Mouse (Mus musculus) megakaryocyte, embryonic 14.5 days (primary cell): ENCODE results near the gene Dag1. TPM values are rescaled to one million over a fixed set of nuclear protein-coding genes. Genes with fewer than 3 reads are reported as not detected.

Source experiments
- H3K27me3 ChIP-seq: replicated peaks from 2 replicates; pipeline ENCODE3; 2012; ENCODE audit warnings: inconsistent platforms
- H3K36me3 ChIP-seq: replicated peaks from 2 replicates; pipeline ENCODE3; 2012; ENCODE audit warnings: low read length, inconsistent platforms, mixed read lengths
- H3K4me1 ChIP-seq: 2 replicates; pipeline ENCODE4 v1.6.1; 2012; ENCODE audit warnings: inconsistent platforms
- H3K4me3 ChIP-seq: replicated peaks from 2 replicates; pipeline ENCODE3; 2012; ENCODE audit warnings: moderate library complexity, mild to moderate bottlenecking, inconsistent platforms
- H3K9me3 ChIP-seq: 2 replicates; pipeline ENCODE4 v1.6.1; 2012; ENCODE audit warnings: inconsistent platforms
- FLI1 ChIP-seq: IDR thresholded peaks from 2 replicates; pipeline ENCODE4 v1.6.1; 2012; ENCODE audit warnings: low read length, inconsistent platforms, mixed read lengths
- GATA1 ChIP-seq: IDR thresholded peaks from 3 replicates; pipeline ENCODE4 v1.6.1; 2012; ENCODE audit warnings: mixed read lengths, low read length, inconsistent platforms, borderline replicate concordance
- polyA plus RNA-seq: library from polyadenylated mRNA; stranded (reverse); fragments of >175 nt; gene quantifications from 2 replicates; pipeline ENCODE4 v1.2.3, GENCODE M21; 2012; ENCODE audit warnings: low replicate concordance; ENCODE audit not compliant: insufficient read depth

Gene Dag1
- polyA plus RNA-seq, 1 experiment, result 10.0 TPM

DNA sequence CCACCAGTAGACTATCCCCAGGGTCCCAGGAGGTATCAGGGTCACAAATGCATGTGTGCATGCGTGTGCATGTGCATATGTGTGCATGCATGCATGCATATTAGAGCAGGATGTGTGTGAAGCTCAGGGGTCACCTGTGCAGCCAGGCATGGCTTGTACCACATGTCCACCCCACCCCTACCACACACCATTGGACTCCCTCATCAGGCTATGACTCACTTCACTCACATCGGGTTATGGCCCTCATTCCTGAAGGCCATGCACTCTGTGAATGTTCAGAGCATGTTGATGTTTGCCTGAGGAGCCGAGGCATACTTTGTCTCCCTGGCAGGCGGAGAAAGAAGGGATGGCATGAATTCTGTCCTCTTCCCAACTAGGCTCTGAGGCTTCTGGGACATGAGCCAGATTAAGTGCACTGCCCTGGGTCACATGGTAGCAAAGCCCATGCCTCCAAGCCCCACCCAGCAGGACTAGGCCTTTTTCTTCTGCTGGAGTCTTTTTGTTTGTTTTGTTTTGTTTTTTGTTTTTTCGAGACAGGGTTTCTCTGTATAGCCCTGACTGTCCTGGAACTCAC lies 90.9 kb downstream of the Dag1 start:
- no peak for TF ChIP-seq GATA1
- TF ChIP-seq FLI1, result no peak
- peaks cover 60% of the 10 kb centered on the region for H3K27me3 ChIP-seq
- H3K4me1 ChIP-seq, result peaks cover 5% of the 10 kb centered on the region; the same call in 1 of the 2 replicates
- H3K4me3 ChIP-seq, result peak overlapping the region; percentile 8
- peaks cover 7% of the 10 kb centered on the region for H3K9me3 ChIP-seq
- no peaks in the 10 kb centered on the region for H3K36me3 ChIP-seq

DNA sequence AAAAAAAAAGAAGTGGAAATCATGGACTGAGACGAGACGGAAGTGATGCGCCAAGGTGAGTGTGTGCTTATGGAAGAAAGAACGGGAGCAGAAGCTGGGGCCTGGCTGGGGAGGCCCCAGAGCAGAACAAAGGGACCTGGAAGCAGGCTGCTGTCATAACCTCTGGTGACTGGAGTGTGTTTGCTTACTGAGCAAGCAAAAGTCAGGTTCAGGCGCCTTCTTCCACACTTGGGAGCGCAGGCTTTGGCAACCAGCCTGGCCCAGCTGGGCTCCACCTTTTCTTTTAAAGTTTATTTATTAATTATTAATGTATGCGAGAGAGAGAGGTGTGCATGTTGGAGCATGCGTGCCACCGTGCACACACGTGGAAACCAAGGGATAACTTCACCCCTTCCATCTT lies 94.0 kb downstream of the Dag1 start:
- H3K9me3 ChIP-seq, result no peaks in the 10 kb centered on the region
- no peak overlapping the region for H3K4me3 ChIP-seq
- no peak for TF ChIP-seq FLI1
- TF ChIP-seq GATA1, result no peak
- peaks cover 50% of the 10 kb centered on the region for H3K27me3 ChIP-seq
- H3K36me3 ChIP-seq, result no peaks in the 10 kb centered on the region
- no peaks in the 10 kb centered on the region for H3K4me1 ChIP-seq

DNA sequence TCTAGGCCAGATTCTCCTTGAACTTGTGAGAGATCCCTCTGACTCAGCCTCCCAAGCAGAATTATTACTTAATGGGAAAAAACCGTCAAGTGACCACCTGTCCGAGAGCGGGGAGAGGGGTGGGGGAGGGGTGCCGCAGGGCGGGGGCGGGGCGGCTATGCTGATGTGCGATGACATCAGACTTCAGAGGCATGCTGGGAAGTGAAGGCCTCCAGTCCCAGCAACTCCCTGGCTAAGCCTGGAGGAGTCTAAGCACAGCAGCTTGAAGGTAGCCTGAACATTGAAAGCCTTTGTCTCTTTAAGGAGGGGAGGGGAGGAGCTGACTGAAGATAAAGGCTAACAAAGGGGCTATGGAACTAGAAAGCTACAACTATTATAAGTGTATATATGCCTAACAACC lies 98.6 kb downstream of the Dag1 start:
- Histone ChIP-seq H3K4me3 (no peak overlapping the region), H3K9me3 (no peaks in the 10 kb centered on the region), H3K36me3 (no peaks in the 10 kb centered on the region), H3K4me1 (peaks cover 4% of the 10 kb centered on the region; the same call in 1 of the 2 replicates), H3K27me3 (peaks cover 13% of the 10 kb centered on the region)
- no peak for TF ChIP-seq GATA1
- no peak for TF ChIP-seq FLI1

DNA sequence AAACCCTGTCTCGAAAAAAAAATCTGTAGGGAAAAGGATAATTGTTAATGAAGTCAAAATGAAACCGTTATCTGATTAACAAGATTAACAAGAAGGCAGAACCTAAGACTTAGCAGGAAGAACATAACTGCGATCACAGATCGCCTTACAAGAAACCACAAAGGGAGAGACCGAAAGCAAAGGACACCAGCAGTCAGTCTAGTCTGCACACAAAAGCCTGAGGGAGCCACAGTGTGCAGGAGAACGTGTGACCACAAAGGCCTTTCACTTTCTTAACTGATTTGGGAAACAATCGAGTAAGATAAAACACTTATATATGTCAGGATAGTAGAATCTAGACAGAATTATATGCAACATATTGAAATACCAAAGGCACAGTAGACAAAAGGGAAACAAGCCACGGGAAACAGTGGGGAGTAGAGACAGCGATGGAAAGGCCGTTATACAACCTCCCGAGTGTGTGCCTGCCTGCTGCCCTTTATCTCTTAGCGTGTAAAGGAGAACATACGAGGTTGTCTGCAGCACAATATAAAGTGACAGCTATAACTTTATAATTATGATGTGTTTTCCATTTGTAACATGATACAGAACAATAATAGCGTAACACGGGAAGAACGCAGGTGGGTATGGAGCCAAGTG lies 100.0 kb downstream of the Dag1 start:
- H3K4me1 ChIP-seq, result peaks cover 4% of the 10 kb centered on the region; the same call in 1 of the 2 replicates
- no peaks in the 10 kb centered on the region for H3K36me3 ChIP-seq
- peak overlapping the region; percentile 6 for H3K4me3 ChIP-seq
- TF ChIP-seq GATA1 (no peak), FLI1 (no peak)
- H3K27me3 ChIP-seq, result peaks cover 15% of the 10 kb centered on the region
- no peaks in the 10 kb centered on the region for H3K9me3 ChIP-seq

DNA sequence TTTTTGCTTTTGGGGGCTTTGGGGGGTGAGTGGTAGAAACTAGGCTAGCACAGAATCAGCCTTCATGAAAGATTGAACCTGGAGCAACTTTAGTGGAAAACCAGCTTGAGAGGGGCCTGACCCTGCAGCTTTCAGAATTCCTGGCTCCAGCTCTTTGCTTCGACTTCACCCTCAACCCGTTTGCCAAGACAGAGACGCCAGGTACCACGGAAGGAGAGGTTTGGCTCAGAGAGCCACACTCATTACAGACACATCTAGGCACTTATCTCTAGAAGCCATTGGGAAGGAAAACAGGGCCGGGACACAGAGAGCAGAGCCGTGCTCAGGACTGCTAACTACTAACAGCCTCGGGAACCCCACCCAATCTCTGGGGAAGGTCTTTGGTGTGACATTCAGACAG lies 105.9 kb downstream of the Dag1 start:
- peaks cover 29% of the 10 kb centered on the region for H3K27me3 ChIP-seq
- H3K4me3 ChIP-seq, result no peak overlapping the region
- no peaks in the 10 kb centered on the region for H3K9me3 ChIP-seq
- H3K4me1 ChIP-seq, result no peaks in the 10 kb centered on the region; the same call in 1 of the 2 replicates
- TF ChIP-seq FLI1 (no peak), GATA1 (no peak)
- no peaks in the 10 kb centered on the region for H3K36me3 ChIP-seq

DNA sequence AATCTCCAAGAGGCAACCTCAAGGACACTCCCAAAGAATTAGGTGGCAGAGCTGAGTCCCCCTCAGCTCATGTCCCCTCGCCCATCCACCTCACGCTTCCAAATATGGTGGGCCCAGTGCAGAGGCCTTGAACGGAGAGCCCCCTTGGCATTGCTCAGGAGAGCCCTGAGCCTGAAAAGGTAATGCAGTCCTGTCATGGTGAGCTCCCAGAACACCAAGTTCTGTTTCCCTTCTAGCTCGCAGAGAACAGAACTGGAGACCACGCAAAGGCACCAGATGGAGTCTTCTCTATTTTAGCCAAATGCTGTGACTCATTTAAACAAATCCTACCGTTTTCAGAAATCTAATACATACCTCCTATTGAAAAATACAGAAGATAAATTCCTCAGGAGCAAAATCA lies 106.3 kb downstream of the Dag1 start:
- H3K9me3 ChIP-seq, result 0 out of 2 replicates have a peak, but pooled peaks cover under 1% of the 10 kb centered on the region
- no peaks in the 10 kb centered on the region; the same call in 1 of the 2 replicates for H3K4me1 ChIP-seq
- H3K36me3 ChIP-seq, result no peaks in the 10 kb centered on the region
- TF ChIP-seq GATA1 (no peak), FLI1 (no peak)
- no peak overlapping the region for H3K4me3 ChIP-seq
- peaks cover 29% of the 10 kb centered on the region for H3K27me3 ChIP-seq

DNA sequence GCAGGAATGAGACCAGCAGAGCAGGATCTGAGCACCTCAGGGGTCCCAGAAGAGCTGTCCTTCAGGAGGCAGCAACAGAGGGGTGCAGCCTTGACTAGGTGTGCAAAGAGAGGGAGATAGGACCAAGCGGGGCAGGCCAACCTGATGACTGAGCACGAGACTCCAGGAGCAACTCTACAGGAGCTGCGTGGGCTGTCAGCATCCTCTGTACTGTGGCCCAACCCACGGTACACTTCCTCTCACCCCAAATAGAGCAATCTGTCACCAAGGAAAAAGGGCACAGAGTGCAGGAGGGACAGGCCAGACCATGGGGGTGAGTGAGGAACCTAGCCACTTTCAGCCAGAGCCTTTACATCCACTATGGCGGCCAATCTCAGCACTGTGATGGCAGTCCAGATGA lies 107.0 kb downstream of the Dag1 start:
- Histone ChIP-seq H3K4me1 (no peaks in the 10 kb centered on the region; the same call in 1 of the 2 replicates), H3K36me3 (no peaks in the 10 kb centered on the region), H3K9me3 (peaks cover 8% of the 10 kb centered on the region), H3K27me3 (peaks cover 32% of the 10 kb centered on the region), H3K4me3 (no peak overlapping the region)
- TF ChIP-seq FLI1, result no peak
- no peak for TF ChIP-seq GATA1

DNA sequence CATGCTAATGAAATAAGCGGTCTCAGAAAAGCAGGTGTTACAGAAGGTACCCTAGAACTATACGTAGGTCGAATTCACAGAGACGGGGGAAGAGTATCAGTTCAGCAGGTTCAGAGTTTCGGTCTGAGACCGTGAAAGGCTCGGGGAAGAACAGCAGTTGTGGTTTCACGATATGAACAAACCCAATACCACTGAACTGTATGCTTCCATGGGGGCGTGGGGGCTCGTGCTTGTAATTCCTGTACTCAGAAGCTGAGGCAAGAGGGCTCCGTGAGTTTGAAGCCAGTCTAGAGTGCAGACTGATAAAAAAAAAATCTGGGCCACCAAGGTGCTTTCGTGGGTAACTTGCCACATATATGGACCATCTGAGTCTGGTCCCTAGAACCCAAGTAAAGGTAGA lies 108.9 kb downstream of the Dag1 start:
- no peak overlapping the region for H3K4me3 ChIP-seq
- no peaks in the 10 kb centered on the region; the same call in 1 of the 2 replicates for H3K4me1 ChIP-seq
- peaks cover 17% of the 10 kb centered on the region for H3K9me3 ChIP-seq
- no peaks in the 10 kb centered on the region for H3K36me3 ChIP-seq
- peaks cover 34% of the 10 kb centered on the region for H3K27me3 ChIP-seq
- no peak for TF ChIP-seq GATA1
- TF ChIP-seq FLI1, result no peak

Other genes with a start within 250 kb of the Dag1 start
- gene Gmppb, start 214.7 kb downstream of the Dag1 start, polyA plus RNA-seq, result 2.6 and 30.7 TPM in 2 replicates
- gene Amigo3, start 210.8 kb downstream of the Dag1 start, polyA plus RNA-seq, result 0.65 and 1.0 TPM in 2 replicates
- 0.17 TPM in 1 of 2 replicates, not detected in the other for gene Mst1, start 183.5 kb downstream of the Dag1 start, polyA plus RNA-seq
- gene Rnf123, start 180.6 kb downstream of the Dag1 start, polyA plus RNA-seq, result 51.9 and 73.7 TPM in 2 replicates
- gene Apeh, start 169.4 kb downstream of the Dag1 start, polyA plus RNA-seq, result 13.0 and 26.5 TPM in 2 replicates
- 0.26 and 0.83 TPM in 2 replicates for gene Bsn, start 73.6 kb downstream of the Dag1 start, polyA plus RNA-seq
- gene Nicn1, start 26.5 kb upstream of the Dag1 start, polyA plus RNA-seq, result not detected in 2 replicates
- gene Amt, start 32.9 kb upstream of the Dag1 start, polyA plus RNA-seq, result 1.9 TPM in 1 of 2 replicates, not detected in the other
- 83.3 and 92.2 TPM in 2 replicates for gene Rhoa, start 42.2 kb upstream of the Dag1 start, polyA plus RNA-seq
- 5.1 and 6.8 TPM in 2 replicates for gene Tcta, start 42.2 kb upstream of the Dag1 start, polyA plus RNA-seq
- 49.9 and 236 TPM in 2 replicates for gene Gpx1, start 74.9 kb upstream of the Dag1 start, polyA plus RNA-seq
- gene Usp4, start 83.9 kb upstream of the Dag1 start, polyA plus RNA-seq, result 63.2 and 114 TPM in 2 replicates
- 0.30 TPM in 1 of 2 replicates, not detected in the other for gene 1700102P08Rik, start 128.8 kb upstream of the Dag1 start, polyA plus RNA-seq
- not detected in 2 replicates for gene Ccdc36, start 164.5 kb upstream of the Dag1 start, polyA plus RNA-seq
- gene BC048562, start 172.5 kb upstream of the Dag1 start, polyA plus RNA-seq, result not detected in 2 replicates
- 16.0 and 16.9 TPM in 2 replicates for gene Ccdc71, start 196.6 kb upstream of the Dag1 start, polyA plus RNA-seq
- 3.8 and 6.5 TPM in 2 replicates for gene Klhdc8b, start 197.6 kb upstream of the Dag1 start, polyA plus RNA-seq
- 0.04 TPM in 1 of 2 replicates, not detected in the other for gene Lamb2, start 215.8 kb upstream of the Dag1 start, polyA plus RNA-seq
- 61.5 and 104 TPM in 2 replicates for gene Usp19, start 226.6 kb upstream of the Dag1 start, polyA plus RNA-seq
- 6.5 and 33.3 TPM in 2 replicates for gene Qars, start 243.7 kb upstream of the Dag1 start, polyA plus RNA-seq